Mouse (Mus musculus): ENCODE data around the gene Gm10645. TPM values are rescaled to one million over a fixed set of nuclear protein-coding genes. Genes with fewer than 3 reads are reported as not detected.

The Gm10645 gene
- polyA plus RNA-seq, 1 experiment = not detected

GRCm38 (mm10) chr8:83177317-83178195 lies 11.6 kb upstream of the Gm10645 start:
- WGBS = 55% methylated on average over 11 of the region's 11 CpGs
- TF ChIP-seq POLR2A (IDR thresholded peaks at IDR 0.05; ENCODE audit: borderline replicate concordance, control insufficient read depth, low read depth, low read length) = no peak
- no peak for TF ChIP-seq CTCF (IDR thresholded peaks at IDR 0.05; ENCODE audit: control insufficient read depth, insufficient read depth, low read length)
- Histone ChIP-seq H3K27ac (ENCODE audit: control insufficient read depth, insufficient read depth, low read depth, low read length, poor library complexity) (no peak overlapping the region), H3K4me3 (replicated peaks; ENCODE audit: control insufficient read depth, low read depth, low read length) (no peak overlapping the region), H3K4me1 (ENCODE audit: control insufficient read depth, insufficient read depth, low read length) (no peaks in the 10 kb centered on the region)

GRCm38 (mm10) chr8:83176785-83177184 lies 10.8 kb upstream of the Gm10645 start:
- H3K4me3 ChIP-seq (replicated peaks; ENCODE audit: control insufficient read depth, low read depth, low read length) = no peak overlapping the region
- H3K4me1 ChIP-seq (ENCODE audit: control insufficient read depth, insufficient read depth, low read length) = no peaks in the 10 kb centered on the region
- TF ChIP-seq POLR2A (IDR thresholded peaks at IDR 0.05; ENCODE audit: borderline replicate concordance, control insufficient read depth, low read depth, low read length) = no peak
- no peak for TF ChIP-seq CTCF (IDR thresholded peaks at IDR 0.05; ENCODE audit: control insufficient read depth, insufficient read depth, low read length)
- 76% methylated on average over 2 of the region's 2 CpGs for WGBS
- H3K27ac ChIP-seq (ENCODE audit: control insufficient read depth, insufficient read depth, low read depth, low read length, poor library complexity) = no peak overlapping the region

- TF ChIP-seq CTCF (IDR thresholded peaks at IDR 0.05; ENCODE audit: control insufficient read depth, insufficient read depth, low read length) (no peak), POLR2A (IDR thresholded peaks at IDR 0.05; ENCODE audit: borderline replicate concordance, control insufficient read depth, low read depth, low read length) (no peak)
- Histone ChIP-seq H3K4me1 (ENCODE audit: control insufficient read depth, insufficient read depth, low read length) (no peaks in the 10 kb centered on the region), H3K4me3 (replicated peaks; ENCODE audit: control insufficient read depth, low read depth, low read length) (no peak overlapping the region), H3K27ac (ENCODE audit: control insufficient read depth, insufficient read depth, low read depth, low read length, poor library complexity) (no peak overlapping the region)
- 68% methylated on average over 10 of the region's 10 CpGs for WGBS
Observed at GRCm38 (mm10) chr8:83175680-83176079, 9.7 kb upstream of the Gm10645 start.

- WGBS = 42% methylated on average over 6 of the region's 6 CpGs
- H3K4me1 ChIP-seq (ENCODE audit: control insufficient read depth, insufficient read depth, low read length) = no peaks in the 10 kb centered on the region
- H3K4me3 ChIP-seq (replicated peaks; ENCODE audit: control insufficient read depth, low read depth, low read length) = no peak overlapping the region
- TF ChIP-seq CTCF (IDR thresholded peaks at IDR 0.05; ENCODE audit: control insufficient read depth, insufficient read depth, low read length) (no peak), POLR2A (IDR thresholded peaks at IDR 0.05; ENCODE audit: borderline replicate concordance, control insufficient read depth, low read depth, low read length) (no peak)
- H3K27ac ChIP-seq (ENCODE audit: control insufficient read depth, insufficient read depth, low read depth, low read length, poor library complexity) = no peak overlapping the region
Observed at GRCm38 (mm10) chr8:83170894-83171293, 4.9 kb upstream of the Gm10645 start.

GRCm38 (mm10) chr8:83169709-83170108 lies 3.7 kb upstream of the Gm10645 start:
- no peaks in the 10 kb centered on the region for H3K4me1 ChIP-seq (ENCODE audit: control insufficient read depth, insufficient read depth, low read length)
- WGBS = 69% methylated on average over 2 of the region's 2 CpGs
- no peak overlapping the region for H3K27ac ChIP-seq (ENCODE audit: control insufficient read depth, insufficient read depth, low read depth, low read length, poor library complexity)
- TF ChIP-seq CTCF (IDR thresholded peaks at IDR 0.05; ENCODE audit: control insufficient read depth, insufficient read depth, low read length) = peak; percentile 36
- no peak for TF ChIP-seq POLR2A (IDR thresholded peaks at IDR 0.05; ENCODE audit: borderline replicate concordance, control insufficient read depth, low read depth, low read length)
- no peak overlapping the region for H3K4me3 ChIP-seq (replicated peaks; ENCODE audit: control insufficient read depth, low read depth, low read length)

- H3K4me3 ChIP-seq (replicated peaks; ENCODE audit: control insufficient read depth, low read depth, low read length) = no peak overlapping the region
Observed at GRCm38 (mm10) chr8:83169127-83169526, 3.2 kb upstream of the Gm10645 start.

GRCm38 (mm10) chr8:83167932-83168331 lies 2.0 kb upstream of the Gm10645 start:
- 78% methylated on average over 3 of the region's 3 CpGs for WGBS

More at GRCm38 (mm10) chr8:83169127-83169526, 3.2 kb upstream of the Gm10645 start:
- Histone ChIP-seq H3K4me1 (ENCODE audit: control insufficient read depth, insufficient read depth, low read length) (no peaks in the 10 kb centered on the region), H3K27ac (ENCODE audit: control insufficient read depth, insufficient read depth, low read depth, low read length, poor library complexity) (no peak overlapping the region)
- TF ChIP-seq CTCF (IDR thresholded peaks at IDR 0.05; ENCODE audit: control insufficient read depth, insufficient read depth, low read length) = no peak
- no peak for TF ChIP-seq POLR2A (IDR thresholded peaks at IDR 0.05; ENCODE audit: borderline replicate concordance, control insufficient read depth, low read depth, low read length)
- WGBS = 62% methylated on average over 3 of the region's 3 CpGs

GRCm38 (mm10) chr8:83165235-83165930 lies 587 bp downstream of the Gm10645 start, which contains the start of gene Tbc1d9:
Gene Tbc1d9, plus strand, starts transcription at chr8:83165352.
- H3K4me3 ChIP-seq (replicated peaks; ENCODE audit: control insufficient read depth, low read depth, low read length) = peak within 1 kb of the TSS; percentile 64
- WGBS = under 1% methylated on average over 63 of the region's 63 CpGs
- peak within 1 kb of the TSS; percentile 80 for H3K27ac ChIP-seq (ENCODE audit: control insufficient read depth, insufficient read depth, low read depth, low read length, poor library complexity)
- H3K4me1 ChIP-seq (ENCODE audit: control insufficient read depth, insufficient read depth, low read length) = no peaks in the 10 kb centered on the region
- TF ChIP-seq POLR2A (IDR thresholded peaks at IDR 0.05; ENCODE audit: borderline replicate concordance, control insufficient read depth, low read depth, low read length) (no peak), CTCF (IDR thresholded peaks at IDR 0.05; ENCODE audit: control insufficient read depth, insufficient read depth, low read length) (no peak)

More at GRCm38 (mm10) chr8:83167932-83168331, 2.0 kb upstream of the Gm10645 start:
- no peaks in the 10 kb centered on the region for H3K4me1 ChIP-seq (ENCODE audit: control insufficient read depth, insufficient read depth, low read length)
- TF ChIP-seq POLR2A (IDR thresholded peaks at IDR 0.05; ENCODE audit: borderline replicate concordance, control insufficient read depth, low read depth, low read length) (no peak), CTCF (IDR thresholded peaks at IDR 0.05; ENCODE audit: control insufficient read depth, insufficient read depth, low read length) (no peak)
- H3K4me3 ChIP-seq (replicated peaks; ENCODE audit: control insufficient read depth, low read depth, low read length) = no peak overlapping the region
- H3K27ac ChIP-seq (ENCODE audit: control insufficient read depth, insufficient read depth, low read depth, low read length, poor library complexity) = no peak overlapping the region
